Mouse (Mus musculus): ENCODE measurements around the gene Egln3.

Gene Egln3

GRCm38 (mm10) chr12:54162637-54163131, 41.0 kb downstream of the Egln3 start:
- DNase-seq (ENCODE audit: low read depth, low spot score): peak; percentile 56

- DNase-seq (ENCODE audit: low read depth, low spot score): no peak
These were observed 42.0 kb downstream of the Egln3 start for GRCm38 (mm10) chr12:54161468-54162202.

- DNase-seq (ENCODE audit: low read depth, low spot score): no peak
These were observed 43.4 kb downstream of the Egln3 start for GRCm38 (mm10) chr12:54160279-54160678.

GRCm38 (mm10) chr12:54154771-54155170, 48.9 kb downstream of the Egln3 start:
- DNase-seq (ENCODE audit: low read depth, low spot score): no peak

- no peak for DNase-seq (ENCODE audit: low read depth, low spot score)
These were observed 56.6 kb downstream of the Egln3 start for GRCm38 (mm10) chr12:54146943-54147556.

Measured in mesoderm, embryonic 11.5 days (tissue).